Mouse (Mus musculus) hindbrain, postnatal 0 days (tissue): ENCODE measurements around the gene Cntn4. TPM values are rescaled to one million over a fixed set of nuclear protein-coding genes. Genes with fewer than 3 reads are reported as not detected.

ENCODE experiments used
- ATAC-seq: fragments of 200-750 bp; cut with Nextera tagmentation; 2 replicates; pipeline ENCODE4 v1.8.0; 2017; ENCODE audit warnings: mild to moderate bottlenecking, moderate TSS enrichment, moderate library complexity
- DNase-seq: peaks from one replicate; pipeline ENCODE4 v3.0.0-alpha.2; 2015; ENCODE audit warnings: low spot score
- H3K27ac ChIP-seq: fragments of 300-500 bp; sonication (generic); 2 replicates; pipeline ENCODE4 v1.5.1; 2014; ENCODE audit warnings: mild to moderate bottlenecking
- H3K27me3 ChIP-seq: fragments of 300-500 bp; sonication (generic); 2 replicates; pipeline ENCODE4 v1.6.1; 2014; ENCODE audit warnings: low read length, mixed read lengths; ENCODE audit not compliant: insufficient read depth
- H3K36me3 ChIP-seq: fragments of 300-500 bp; sonication (generic); 2 replicates; pipeline ENCODE4 v1.6.1; 2014; ENCODE audit warnings: low read length, mixed read lengths; ENCODE audit not compliant: insufficient read depth
- H3K4me1 ChIP-seq: fragments of 300-500 bp; sonication (generic); 2 replicates; pipeline ENCODE4 v1.6.1; 2014; ENCODE audit warnings: antibody characterized with exemption, low read length, mixed read lengths; ENCODE audit not compliant: insufficient read depth
- H3K4me2 ChIP-seq: fragments of 300-500 bp; sonication (generic); 2 replicates; pipeline ENCODE4 v1.6.1; 2014; ENCODE audit warnings: low read depth, mild to moderate bottlenecking, low read length, moderate library complexity, mixed read lengths
- H3K4me3 ChIP-seq: fragments of 300-500 bp; sonication (generic); 2 replicates; pipeline ENCODE4 v1.5.1; 2014; ENCODE audit warnings: low read length
- H3K9ac ChIP-seq: fragments of 300-500 bp; sonication (generic); replicated peaks from 2 replicates; pipeline ENCODE4 v1.6.1; 2014; ENCODE audit warnings: mild to moderate bottlenecking, low read length, moderate library complexity, mixed read lengths
- H3K9me3 ChIP-seq: fragments of 300-500 bp; sonication (generic); 2 replicates; pipeline ENCODE4 v1.6.1; 2016; ENCODE audit warnings: low read length, mixed read lengths
- CTCF ChIP-seq: IDR thresholded peaks from 2 replicates; pipeline ENCODE4 v1.5.1; 2016; ENCODE audit warnings: antibody characterized with exemption, control low read depth, low read depth
- WGBS: fragments of 180-500 bp; shearing (Covaris S2); extraction: QIAGEN DNeasy Blood & Tissue Kit; methylation state at CpG from one replicate; pipeline ENCODE4 v1.1.7; 2014; 5-methylcytosine and 5-hydroxymethylcytosine counted together
- polyA plus RNA-seq: library from polyadenylated mRNA; unstranded; fragments of >200 nt; fragmentation: Nextera tagmentation; extraction: Ambion mirVana; gene quantifications from 2 replicates; pipeline ENCODE4 v1.2.1, GENCODE M21; 2015
- total RNA-seq: library from RNA; depleted of rRNA; stranded (reverse); fragments of >200 nt; gene quantifications from 2 replicates; pipeline ENCODE4 v1.2.3, GENCODE M21; 2014

Cntn4 gene
- total and polyA plus RNA-seq, 2 experiments from 2014 or later, result 17.3 to 21.5 TPM

GRCm38 (mm10) chr6:105684123-105684522, 6.7 kb downstream of the Cntn4 start:
- no peak overlapping the region for H3K4me2 ChIP-seq
- no peaks in the 10 kb centered on the region for H3K27me3 ChIP-seq
- no peaks in the 10 kb centered on the region for H3K4me1 ChIP-seq
- TF ChIP-seq CTCF, result no peak
- WGBS, result 61% methylated on average over 4 of the region's 4 CpGs
- no peaks in the 10 kb centered on the region for H3K36me3 ChIP-seq
- no peak for DNase-seq
- H3K4me3 ChIP-seq, result no peak overlapping the region
- H3K27ac ChIP-seq, result no peak overlapping the region
- H3K9me3 ChIP-seq, result no peaks in the 10 kb centered on the region
- no peak for ATAC-seq
- H3K9ac ChIP-seq, result no peak overlapping the region

GRCm38 (mm10) chr6:105688195-105688594, 10.7 kb downstream of the Cntn4 start:
- Histone ChIP-seq H3K9ac (no peak overlapping the region), H3K36me3 (no peaks in the 10 kb centered on the region), H3K27ac (no peak overlapping the region), H3K4me2 (no peak overlapping the region), H3K4me1 (no peaks in the 10 kb centered on the region), H3K9me3 (no peaks in the 10 kb centered on the region), H3K4me3 (no peak overlapping the region), H3K27me3 (no peaks in the 10 kb centered on the region)
- DNase-seq (peak; percentile 42), ATAC-seq (no peak)
- peak; percentile 56 for TF ChIP-seq CTCF

- Histone ChIP-seq H3K27ac (no peak overlapping the region), H3K4me3 (no peak overlapping the region), H3K4me1 (no peaks in the 10 kb centered on the region), H3K9me3 (no peaks in the 10 kb centered on the region), H3K9ac (no peak overlapping the region), H3K27me3 (no peaks in the 10 kb centered on the region), H3K36me3 (no peaks in the 10 kb centered on the region), H3K4me2 (no peak overlapping the region)
- ATAC-seq (no peak), DNase-seq (peak; percentile 25)
- TF ChIP-seq CTCF, result peak; percentile 61
- WGBS, result 30% methylated on average over 6 of the region's 6 CpGs
Measured at GRCm38 (mm10) chr6:105742026-105742425, 64.6 kb downstream of the Cntn4 start.

GRCm38 (mm10) chr6:105780616-105781015, 103.2 kb downstream of the Cntn4 start:
- H3K36me3 ChIP-seq, result no peaks in the 10 kb centered on the region
- H3K4me3 ChIP-seq, result no peak overlapping the region
- no peak for DNase-seq
- no peaks in the 10 kb centered on the region for H3K9me3 ChIP-seq
- ATAC-seq, result no peak
- H3K4me2 ChIP-seq, result no peak overlapping the region
- no peaks in the 10 kb centered on the region for H3K4me1 ChIP-seq
- H3K27ac ChIP-seq, result no peak overlapping the region
- no peaks in the 10 kb centered on the region for H3K27me3 ChIP-seq
- H3K9ac ChIP-seq, result no peak overlapping the region
- no peak for TF ChIP-seq CTCF
- 67% methylated on average over 1 of the region's 1 CpGs for WGBS

GRCm38 (mm10) chr6:105788462-105788861, 111.0 kb downstream of the Cntn4 start:
- WGBS, result 95% methylated on average over 2 of the region's 2 CpGs
- TF ChIP-seq CTCF, result peak; percentile 52
- Histone ChIP-seq H3K4me2 (no peak overlapping the region), H3K36me3 (no peaks in the 10 kb centered on the region), H3K4me3 (no peak overlapping the region), H3K27me3 (no peaks in the 10 kb centered on the region), H3K9me3 (no peaks in the 10 kb centered on the region), H3K4me1 (no peaks in the 10 kb centered on the region), H3K27ac (no peak overlapping the region), H3K9ac (no peak overlapping the region)
- no peak for ATAC-seq
- peak; percentile 33 for DNase-seq

GRCm38 (mm10) chr6:105835099-105835498, 157.6 kb downstream of the Cntn4 start:
- Histone ChIP-seq H3K27me3 (no peaks in the 10 kb centered on the region), H3K4me1 (no peaks in the 10 kb centered on the region), H3K9ac (no peak overlapping the region), H3K9me3 (no peaks in the 10 kb centered on the region), H3K27ac (no peak overlapping the region), H3K36me3 (no peaks in the 10 kb centered on the region), H3K4me2 (no peak overlapping the region), H3K4me3 (no peak overlapping the region)
- DNase-seq (no peak), ATAC-seq (no peak)
- TF ChIP-seq CTCF, result no peak

GRCm38 (mm10) chr6:105847296-105847695, 169.8 kb downstream of the Cntn4 start:
- TF ChIP-seq CTCF, result no peak
- H3K27ac ChIP-seq, result no peak overlapping the region; the same call in 1 of the 2 replicates
- H3K4me1 ChIP-seq, result no peaks in the 10 kb centered on the region
- DNase-seq, result peak; percentile 49
- ATAC-seq, result peak; percentile 71
- no peak overlapping the region for H3K4me2 ChIP-seq
- H3K4me3 ChIP-seq, result no peak overlapping the region
- H3K36me3 ChIP-seq, result no peaks in the 10 kb centered on the region
- H3K27me3 ChIP-seq, result no peaks in the 10 kb centered on the region
- no peaks in the 10 kb centered on the region for H3K9me3 ChIP-seq
- no peak overlapping the region for H3K9ac ChIP-seq
- WGBS, result 37% methylated on average over 1 of the region's 1 CpGs
